Mouse (Mus musculus) forebrain, embryonic 16.5 days (tissue): Measurements from ENCODE around the gene Cacna2d3. TPM values are rescaled to one million over a fixed set of nuclear protein-coding genes. Genes with fewer than 3 reads are reported as not detected.

Source experiments
- ATAC-seq: fragments of 200-750 bp; cut with Nextera tagmentation; 2 replicates; pipeline ENCODE4 v1.8.0; 2017; ENCODE audit warnings: mild to moderate bottlenecking, moderate library complexity
- H3K27ac ChIP-seq: fragments of 300-500 bp; sonication (generic); 2 replicates; pipeline ENCODE4 v1.5.1; 2014; ENCODE audit warnings: low read length, control low read depth
- H3K27me3 ChIP-seq: fragments of 300-500 bp; sonication (generic); replicated peaks from 2 replicates; pipeline ENCODE4 v1.6.1; 2014; ENCODE audit warnings: low read length; ENCODE audit not compliant: control insufficient read depth, insufficient read depth
- H3K36me3 ChIP-seq: fragments of 300-500 bp; sonication (generic); 2 replicates; pipeline ENCODE4 v1.6.1; 2014; ENCODE audit not compliant: control insufficient read depth, insufficient read depth
- H3K4me1 ChIP-seq: fragments of 300-500 bp; sonication (generic); replicated peaks from 2 replicates; pipeline ENCODE4 v1.6.1; 2014; ENCODE audit warnings: low read length; ENCODE audit not compliant: control insufficient read depth, insufficient read depth
- H3K4me2 ChIP-seq: fragments of 300-500 bp; sonication (generic); 2 replicates; pipeline ENCODE4 v1.6.1; 2014; ENCODE audit warnings: mild to moderate bottlenecking, low read length, control low read depth
- H3K4me3 ChIP-seq: fragments of 300-500 bp; sonication (generic); replicated peaks from 2 replicates; pipeline ENCODE4 v1.5.1; 2014; ENCODE audit warnings: mild to moderate bottlenecking, low read length, control low read depth
- H3K9ac ChIP-seq: fragments of 300-500 bp; sonication (generic); replicated peaks from 2 replicates; pipeline ENCODE4 v1.6.1; 2014; ENCODE audit warnings: low read depth, low read length, control low read depth
- H3K9me3 ChIP-seq: fragments of 300-500 bp; sonication (generic); 2 replicates; pipeline ENCODE4 v1.6.1; 2016; ENCODE audit warnings: low read length; ENCODE audit not compliant: control insufficient read depth
- WGBS: fragments of 180-500 bp; shearing (Covaris S2); extraction: QIAGEN DNeasy Blood & Tissue Kit; methylation state at CpG from one replicate; pipeline ENCODE4 v1.1.7; 2014; 5-methylcytosine and 5-hydroxymethylcytosine counted together
- polyA plus RNA-seq: library from polyadenylated mRNA; unstranded; fragments of >200 nt; fragmentation: Nextera tagmentation; extraction: Ambion mirVana; gene quantifications from 2 replicates; pipeline ENCODE4 v1.2.1, GENCODE M21; 2015

Cacna2d3 gene
- polyA plus RNA-seq, 1 experiment from 2014 or later = 34.0 TPM

DNA sequence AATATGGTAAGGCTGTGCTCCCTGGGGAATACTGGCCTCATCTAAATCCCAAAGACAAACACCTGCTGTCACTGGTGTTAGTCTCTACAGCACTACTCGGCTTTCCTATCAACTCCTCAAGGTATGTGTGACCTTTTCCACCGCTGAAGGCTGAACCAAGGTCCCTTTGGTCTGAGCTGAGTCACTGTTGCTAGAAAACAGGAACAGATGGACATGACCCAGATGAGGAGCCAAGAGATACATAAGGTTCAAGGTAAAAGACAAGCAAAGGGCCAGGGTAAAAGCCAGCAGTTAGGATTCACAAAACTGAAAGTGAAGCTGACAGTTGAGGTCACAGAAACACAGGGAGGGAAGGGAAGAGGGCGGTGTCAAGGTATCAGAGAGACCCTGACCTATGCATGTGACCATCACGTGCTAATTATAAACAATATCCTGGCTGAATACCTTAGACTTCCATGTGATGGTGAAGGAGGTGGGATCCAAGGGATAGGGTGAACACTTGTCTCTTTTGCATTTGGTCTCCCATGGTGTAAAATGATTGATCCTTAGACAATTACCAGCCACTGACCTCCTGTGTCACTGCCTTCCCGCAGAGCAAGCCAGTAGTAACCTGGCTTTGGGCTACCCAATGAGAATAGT is 288.5 kb downstream of the Cacna2d3 start:
- ATAC-seq = no peak

DNA sequence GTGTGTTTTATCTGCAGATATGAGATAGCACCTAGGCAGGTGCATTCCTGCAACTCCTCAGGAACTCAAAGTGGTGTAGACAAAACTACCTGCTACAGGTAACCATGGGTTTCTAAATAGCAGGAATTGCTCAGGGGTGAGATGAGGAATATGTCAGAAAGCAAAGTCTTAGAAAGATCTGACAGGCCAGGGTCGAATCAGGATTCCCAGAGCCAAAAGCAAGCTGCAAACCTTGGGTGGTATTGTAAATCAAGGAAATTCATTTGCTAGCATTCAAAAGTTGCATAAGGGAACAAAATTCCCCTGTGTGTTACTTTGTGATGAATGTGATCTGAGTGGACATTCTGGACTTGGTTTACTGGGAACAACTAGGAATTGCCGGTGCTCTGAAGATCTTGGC is 291.9 kb downstream of the Cacna2d3 start:
- Histone ChIP-seq H3K9ac (no peak overlapping the region), H3K4me1 (no peaks in the 10 kb centered on the region), H3K4me2 (no peak overlapping the region), H3K36me3 (no peaks in the 10 kb centered on the region), H3K27me3 (no peaks in the 10 kb centered on the region), H3K9me3 (no peaks in the 10 kb centered on the region), H3K27ac (no peak overlapping the region), H3K4me3 (no peak overlapping the region)
- no peak for ATAC-seq
- 75% methylated on average over 2 of the region's 2 CpGs for WGBS

More for the DNA sequence above, 288.5 kb downstream of the Cacna2d3 start:
- 75% methylated on average over 5 of the region's 5 CpGs for WGBS
- Histone ChIP-seq H3K4me1 (peaks cover 3% of the 10 kb centered on the region; the same call in 1 of the 2 replicates), H3K4me2 (no peak overlapping the region), H3K9me3 (no peaks in the 10 kb centered on the region), H3K4me3 (no peak overlapping the region), H3K27ac (no peak overlapping the region), H3K36me3 (no peaks in the 10 kb centered on the region), H3K9ac (no peak overlapping the region), H3K27me3 (no peaks in the 10 kb centered on the region)

DNA sequence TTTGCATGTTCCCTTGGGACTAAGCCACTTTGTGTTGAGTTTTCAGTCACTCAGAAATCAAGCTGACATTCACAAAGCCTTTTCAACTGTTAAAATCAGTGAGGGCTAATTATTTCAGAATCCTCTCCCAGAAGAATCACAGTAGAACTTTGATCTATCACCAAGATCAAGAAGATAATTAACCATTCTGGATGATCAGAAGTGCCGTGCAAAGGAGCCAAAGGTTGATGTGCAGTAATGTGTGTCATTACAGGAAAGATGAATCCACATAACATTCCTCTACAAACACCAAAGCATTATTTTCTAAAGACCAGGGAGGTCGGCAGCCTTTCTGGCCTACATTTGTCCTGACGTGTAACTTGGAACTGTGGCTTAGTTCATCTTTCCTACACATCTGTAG is 296.0 kb downstream of the Cacna2d3 start:
- no peak overlapping the region for H3K4me3 ChIP-seq
- no peak overlapping the region for H3K4me2 ChIP-seq
- H3K9ac ChIP-seq = no peak overlapping the region
- no peak for ATAC-seq
- H3K27ac ChIP-seq = no peak overlapping the region
- WGBS = 54% methylated on average over 3 of the region's 3 CpGs
- no peaks in the 10 kb centered on the region for H3K9me3 ChIP-seq
- H3K36me3 ChIP-seq = no peaks in the 10 kb centered on the region
- H3K4me1 ChIP-seq = no peaks in the 10 kb centered on the region
- no peaks in the 10 kb centered on the region for H3K27me3 ChIP-seq

- no peak overlapping the region for H3K4me3 ChIP-seq
- WGBS = 71% methylated on average over 3 of the region's 3 CpGs
- no peak overlapping the region for H3K4me2 ChIP-seq
- ATAC-seq = no peak
- H3K9ac ChIP-seq = no peak overlapping the region
- H3K27ac ChIP-seq = no peak overlapping the region
- no peaks in the 10 kb centered on the region for H3K36me3 ChIP-seq
- no peaks in the 10 kb centered on the region for H3K4me1 ChIP-seq
- H3K9me3 ChIP-seq = no peaks in the 10 kb centered on the region
- H3K27me3 ChIP-seq = no peaks in the 10 kb centered on the region
Observed at GRCm38 (mm10) chr14:29425208-29425607, 296.5 kb downstream of the Cacna2d3 start.

DNA sequence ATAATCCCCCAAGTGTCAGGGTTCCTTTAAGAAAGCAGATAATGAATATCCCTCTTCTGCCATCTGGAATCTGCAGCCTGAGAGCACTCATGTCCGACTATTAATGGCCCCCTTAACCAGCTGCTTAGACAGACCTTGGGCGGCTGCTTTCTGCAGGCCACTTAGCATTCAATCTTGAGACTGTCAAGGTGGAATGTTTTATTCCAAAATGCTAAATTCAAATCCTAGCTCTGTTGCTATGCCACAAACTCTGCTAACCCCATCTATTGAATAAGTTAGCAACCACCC is 315.8 kb downstream of the Cacna2d3 start:
- H3K27me3 ChIP-seq = no peaks in the 10 kb centered on the region
- WGBS = 17% methylated on average over 2 of the region's 2 CpGs
- peaks cover 7% of the 10 kb centered on the region; the same call in 1 of the 2 replicates for H3K4me1 ChIP-seq
- H3K4me2 ChIP-seq = no peak overlapping the region
- no peaks in the 10 kb centered on the region for H3K36me3 ChIP-seq
- H3K4me3 ChIP-seq = no peak overlapping the region
- H3K9me3 ChIP-seq = no peaks in the 10 kb centered on the region
- H3K27ac ChIP-seq = no peak overlapping the region
- ATAC-seq = peak; percentile 40; the same call in 1 of the 2 replicates
- H3K9ac ChIP-seq = no peak overlapping the region

DNA sequence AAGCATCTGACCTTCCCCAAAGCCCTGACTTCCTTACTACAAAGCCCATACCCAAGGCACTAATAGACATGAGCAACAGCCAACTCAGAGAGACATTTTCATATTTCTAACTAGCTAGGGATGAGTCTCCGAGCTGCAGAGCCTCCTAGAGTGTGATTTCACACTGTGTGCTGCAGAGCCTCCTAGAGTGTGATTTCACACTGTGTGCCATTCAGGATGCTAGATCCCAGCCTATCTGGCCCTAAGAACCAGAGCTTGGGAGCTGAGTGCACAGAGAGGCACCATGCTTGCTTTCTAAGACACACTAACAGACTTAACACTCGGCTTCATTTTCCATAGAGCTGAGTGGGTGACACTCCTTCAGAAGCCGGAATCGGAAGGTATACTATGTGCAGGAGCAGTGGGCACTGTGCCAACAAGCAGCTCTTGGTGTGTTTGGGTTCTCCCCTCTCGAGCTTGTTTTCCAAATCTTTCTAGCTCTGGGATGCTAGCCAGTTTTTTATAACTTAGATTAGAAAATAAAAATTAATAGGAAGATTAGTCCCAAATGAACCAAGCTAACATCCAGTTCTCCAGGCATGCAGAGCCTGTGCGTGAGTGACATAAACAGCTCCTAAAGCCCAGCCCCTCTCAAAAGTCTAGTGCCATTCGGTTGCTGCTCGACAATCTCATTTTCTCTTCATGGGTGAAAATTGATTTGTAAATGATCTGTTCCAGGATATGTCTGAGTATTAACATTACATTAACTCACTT is 316.4 kb downstream of the Cacna2d3 start:
- H3K4me1 ChIP-seq = peaks cover 7% of the 10 kb centered on the region; the same call in 1 of the 2 replicates
- peak; percentile 59; the same call in 1 of the 2 replicates for ATAC-seq
- H3K9ac ChIP-seq = no peak overlapping the region
- no peaks in the 10 kb centered on the region for H3K36me3 ChIP-seq
- H3K9me3 ChIP-seq = no peaks in the 10 kb centered on the region
- WGBS = 42% methylated on average over 8 of the region's 8 CpGs
- H3K4me3 ChIP-seq = no peak overlapping the region
- no peak overlapping the region for H3K4me2 ChIP-seq
- no peak overlapping the region for H3K27ac ChIP-seq
- H3K27me3 ChIP-seq = no peaks in the 10 kb centered on the region

- 73% methylated on average over 8 of the region's 8 CpGs for WGBS
Observed at GRCm38 (mm10) chr14:29403849-29404808, 317.5 kb downstream of the Cacna2d3 start.

DNA sequence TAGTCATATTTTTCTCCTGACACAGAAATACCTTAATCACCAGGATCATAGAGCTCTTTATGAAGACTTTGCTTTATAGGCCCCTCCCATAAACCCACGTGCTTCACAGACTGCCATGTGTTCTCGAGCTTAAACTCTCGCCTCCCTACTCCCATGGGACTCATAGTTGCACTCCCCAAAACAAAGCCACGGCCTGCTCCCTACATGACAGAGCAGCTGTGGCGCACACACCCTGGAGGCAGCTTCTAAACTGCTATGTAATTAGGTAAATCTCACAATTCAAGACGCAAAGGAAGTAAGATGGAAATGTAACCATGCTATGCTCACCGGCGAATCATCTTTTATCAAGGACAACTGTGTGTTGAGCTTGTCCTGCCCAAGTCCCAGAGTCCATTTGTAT is 319.2 kb downstream of the Cacna2d3 start:
- ATAC-seq = no peak

More at GRCm38 (mm10) chr14:29403849-29404808, 317.5 kb downstream of the Cacna2d3 start:
- no peaks in the 10 kb centered on the region for H3K27me3 ChIP-seq
- H3K9me3 ChIP-seq = no peaks in the 10 kb centered on the region
- H3K4me3 ChIP-seq = no peak overlapping the region
- no peaks in the 10 kb centered on the region for H3K36me3 ChIP-seq
- H3K4me1 ChIP-seq = peaks cover 7% of the 10 kb centered on the region; the same call in 1 of the 2 replicates
- no peak overlapping the region for H3K27ac ChIP-seq
- no peak overlapping the region for H3K9ac ChIP-seq
- ATAC-seq = 0 out of 2 replicates have a peak, but pooled peaks have one; percentile 23
- H3K4me2 ChIP-seq = no peak overlapping the region

DNA sequence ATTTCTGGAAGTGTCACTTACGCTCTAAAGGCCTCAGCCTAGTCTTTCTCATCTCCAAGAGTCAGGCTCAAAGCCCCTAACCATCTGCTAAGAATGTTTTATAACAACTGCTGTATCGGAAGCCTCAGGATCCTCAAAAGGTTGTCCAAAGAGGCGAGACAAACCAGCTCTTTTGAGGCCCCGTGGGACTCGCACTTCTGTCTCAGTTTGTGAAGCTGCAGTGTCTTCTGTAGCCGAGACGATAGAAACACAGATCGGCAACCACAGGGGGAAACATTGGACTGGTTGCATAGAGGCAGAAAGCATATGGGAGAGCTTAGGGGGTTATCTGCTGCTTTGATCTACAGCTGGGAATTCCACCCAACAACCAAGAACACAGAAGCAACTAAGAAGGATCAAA is 327.9 kb downstream of the Cacna2d3 start:
- Histone ChIP-seq H3K4me3 (no peak overlapping the region), H3K9me3 (no peaks in the 10 kb centered on the region), H3K36me3 (no peaks in the 10 kb centered on the region), H3K27me3 (no peaks in the 10 kb centered on the region), H3K4me1 (no peaks in the 10 kb centered on the region), H3K4me2 (no peak overlapping the region), H3K9ac (no peak overlapping the region), H3K27ac (no peak overlapping the region)
- 90% methylated on average over 8 of the region's 8 CpGs for WGBS
- no peak for ATAC-seq

More for the DNA sequence above, 319.2 kb downstream of the Cacna2d3 start:
- no peak overlapping the region for H3K4me3 ChIP-seq
- no peak overlapping the region for H3K4me2 ChIP-seq
- no peaks in the 10 kb centered on the region for H3K36me3 ChIP-seq
- 62% methylated on average over 8 of the region's 8 CpGs for WGBS
- no peaks in the 10 kb centered on the region for H3K9me3 ChIP-seq
- H3K27me3 ChIP-seq = no peaks in the 10 kb centered on the region
- H3K27ac ChIP-seq = no peak overlapping the region
- no peak overlapping the region for H3K9ac ChIP-seq
- H3K4me1 ChIP-seq = peaks cover 7% of the 10 kb centered on the region; the same call in 1 of the 2 replicates
